Mouse (Mus musculus) liver, embryonic 15.5 days (tissue): ENCODE results near the gene Bach2. TPM values are rescaled to one million over a fixed set of nuclear protein-coding genes. Genes with fewer than 3 reads are reported as not detected.

Experiments used
- ATAC-seq: fragments of 200-750 bp; cut with Nextera tagmentation; 2 replicates; pipeline ENCODE4 v1.8.0; 2017; ENCODE audit warnings: moderate number of reproducible peaks, mild to moderate bottlenecking, moderate library complexity; ENCODE audit not compliant: insufficient read depth
- H3K27ac ChIP-seq: fragments of 300-500 bp; sonication (generic); replicated peaks from 2 replicates; pipeline ENCODE4 v1.5.1; 2015; ENCODE audit warnings: mild to moderate bottlenecking, inconsistent platforms
- H3K27me3 ChIP-seq: fragments of 300-500 bp; sonication (generic); 2 replicates; pipeline ENCODE4 v1.6.1; 2015; ENCODE audit warnings: mild to moderate bottlenecking, inconsistent platforms
- H3K36me3 ChIP-seq: fragments of 300-500 bp; sonication (generic); replicated peaks from 2 replicates; pipeline ENCODE4 v1.6.1; 2015; ENCODE audit warnings: moderate library complexity, mild to moderate bottlenecking, inconsistent platforms
- H3K4me1 ChIP-seq: fragments of 300-500 bp; sonication (generic); replicated peaks from 2 replicates; pipeline ENCODE4 v1.6.1; 2015; ENCODE audit warnings: inconsistent platforms
- H3K4me2 ChIP-seq: fragments of 300-500 bp; sonication (generic); 2 replicates; pipeline ENCODE4 v1.6.1; 2015; ENCODE audit warnings: moderate library complexity, mild to moderate bottlenecking, inconsistent platforms
- H3K4me3 ChIP-seq: fragments of 300-500 bp; sonication (generic); replicated peaks from 2 replicates; pipeline ENCODE4 v1.5.1; 2015; ENCODE audit warnings: mild to moderate bottlenecking, inconsistent platforms
- H3K9ac ChIP-seq: fragments of 300-500 bp; sonication (generic); 2 replicates; pipeline ENCODE4 v1.6.1; 2015; ENCODE audit warnings: moderate library complexity, mild to moderate bottlenecking, inconsistent platforms
- H3K9me3 ChIP-seq: fragments of 300-500 bp; sonication (generic); replicated peaks from 2 replicates; pipeline ENCODE4 v1.6.1; 2016; ENCODE audit warnings: inconsistent platforms
- WGBS: fragments of 180-500 bp; shearing (Covaris S2); methylation state at CpG from one replicate; pipeline ENCODE4 v1.1.7; 2015; ENCODE audit warnings: mixed read lengths; ENCODE audit not compliant: insufficient replicate concordance; 5-methylcytosine and 5-hydroxymethylcytosine counted together
- polyA plus RNA-seq: library from polyadenylated mRNA; unstranded; fragments of >200 nt; fragmentation: Nextera tagmentation; extraction: Ambion mirVana; gene quantifications from 2 replicates; pipeline ENCODE4 v1.2.1, GENCODE M21; 2015

The Bach2 gene
- polyA plus RNA-seq, 1 experiment from 2014 or later: 1.6 TPM

GRCm38 (mm10) chr4:32479801-32480700 lies 241.4 kb downstream of the Bach2 start:
- Histone ChIP-seq H3K4me2 (no peak overlapping the region), H3K4me1 (no peaks in the 10 kb centered on the region), H3K9ac (no peak overlapping the region), H3K9me3 (no peaks in the 10 kb centered on the region), H3K27ac (no peak overlapping the region), H3K36me3 (no peaks in the 10 kb centered on the region), H3K4me3 (no peak overlapping the region), H3K27me3 (no peaks in the 10 kb centered on the region)
- ATAC-seq: no peak
- WGBS: 57% methylated on average over 16 of the region's 16 CpGs

GRCm38 (mm10) chr4:32481366-32482055 lies 242.9 kb downstream of the Bach2 start:
- H3K27me3 ChIP-seq: no peaks in the 10 kb centered on the region
- H3K9ac ChIP-seq: no peak overlapping the region
- H3K36me3 ChIP-seq: no peaks in the 10 kb centered on the region
- H3K4me2 ChIP-seq: no peak overlapping the region
- H3K9me3 ChIP-seq: no peaks in the 10 kb centered on the region
- 41% methylated on average over 18 of the region's 18 CpGs for WGBS
- H3K4me1 ChIP-seq: no peaks in the 10 kb centered on the region
- no peak overlapping the region for H3K27ac ChIP-seq
- no peak overlapping the region for H3K4me3 ChIP-seq
- ATAC-seq: no peak

GRCm38 (mm10) chr4:32482138-32482537 lies 243.5 kb downstream of the Bach2 start:
- H3K4me1 ChIP-seq: no peaks in the 10 kb centered on the region
- no peak overlapping the region for H3K27ac ChIP-seq
- no peak overlapping the region for H3K4me3 ChIP-seq
- no peak for ATAC-seq
- no peaks in the 10 kb centered on the region for H3K27me3 ChIP-seq
- H3K9me3 ChIP-seq: no peaks in the 10 kb centered on the region
- no peak overlapping the region for H3K9ac ChIP-seq
- no peaks in the 10 kb centered on the region for H3K36me3 ChIP-seq
- WGBS: 73% methylated on average over 8 of the region's 8 CpGs
- no peak overlapping the region for H3K4me2 ChIP-seq

- no peaks in the 10 kb centered on the region for H3K4me1 ChIP-seq
- no peak for ATAC-seq
- no peak overlapping the region for H3K4me2 ChIP-seq
- H3K9me3 ChIP-seq: no peaks in the 10 kb centered on the region
- H3K36me3 ChIP-seq: no peaks in the 10 kb centered on the region
- H3K9ac ChIP-seq: no peak overlapping the region
- no peaks in the 10 kb centered on the region for H3K27me3 ChIP-seq
- H3K4me3 ChIP-seq: no peak overlapping the region
- H3K27ac ChIP-seq: no peak overlapping the region
- WGBS: 52% methylated on average over 8 of the region's 8 CpGs
Measured at GRCm38 (mm10) chr4:32482936-32483335, 244.3 kb downstream of the Bach2 start.

- H3K4me2 ChIP-seq: no peak overlapping the region
- no peaks in the 10 kb centered on the region for H3K4me1 ChIP-seq
- WGBS: 31% methylated on average over 5 of the region's 5 CpGs
- H3K4me3 ChIP-seq: no peak overlapping the region
- no peaks in the 10 kb centered on the region for H3K27me3 ChIP-seq
- H3K36me3 ChIP-seq: no peaks in the 10 kb centered on the region
- no peak overlapping the region for H3K9ac ChIP-seq
- no peaks in the 10 kb centered on the region for H3K9me3 ChIP-seq
- H3K27ac ChIP-seq: no peak overlapping the region
- no peak for ATAC-seq
Measured at GRCm38 (mm10) chr4:32485848-32486247, 247.2 kb downstream of the Bach2 start.

- Histone ChIP-seq H3K36me3 (no peaks in the 10 kb centered on the region), H3K27me3 (no peaks in the 10 kb centered on the region), H3K4me2 (no peak overlapping the region), H3K4me3 (no peak overlapping the region), H3K4me1 (no peaks in the 10 kb centered on the region), H3K9ac (no peak overlapping the region), H3K27ac (no peak overlapping the region), H3K9me3 (no peaks in the 10 kb centered on the region)
- no peak for ATAC-seq
- WGBS: 70% methylated on average over 17 of the region's 17 CpGs
Measured at GRCm38 (mm10) chr4:32486654-32487398, 248.2 kb downstream of the Bach2 start.

- no peaks in the 10 kb centered on the region for H3K4me1 ChIP-seq
- WGBS: 73% methylated on average over 1 of the region's 1 CpGs
- H3K27ac ChIP-seq: no peak overlapping the region
- H3K4me3 ChIP-seq: no peak overlapping the region
- H3K9me3 ChIP-seq: no peaks in the 10 kb centered on the region
- H3K36me3 ChIP-seq: no peaks in the 10 kb centered on the region
- H3K27me3 ChIP-seq: no peaks in the 10 kb centered on the region
- no peak for ATAC-seq
- no peak overlapping the region for H3K4me2 ChIP-seq
- no peak overlapping the region for H3K9ac ChIP-seq
Measured at GRCm38 (mm10) chr4:32489186-32489585, 250.6 kb downstream of the Bach2 start.

- H3K4me1 ChIP-seq: no peaks in the 10 kb centered on the region
- no peak for ATAC-seq
- no peaks in the 10 kb centered on the region for H3K9me3 ChIP-seq
- H3K9ac ChIP-seq: no peak overlapping the region
- no peak overlapping the region for H3K4me3 ChIP-seq
- no peak overlapping the region for H3K27ac ChIP-seq
- no peak overlapping the region for H3K4me2 ChIP-seq
- no peaks in the 10 kb centered on the region for H3K27me3 ChIP-seq
- no peaks in the 10 kb centered on the region for H3K36me3 ChIP-seq
- 70% methylated on average over 8 of the region's 8 CpGs for WGBS
Measured at GRCm38 (mm10) chr4:32491176-32491575, 252.6 kb downstream of the Bach2 start.

GRCm38 (mm10) chr4:32492834-32493233 lies 254.2 kb downstream of the Bach2 start:
- ATAC-seq: no peak
- no peaks in the 10 kb centered on the region for H3K9me3 ChIP-seq
- H3K4me1 ChIP-seq: no peaks in the 10 kb centered on the region
- H3K36me3 ChIP-seq: no peaks in the 10 kb centered on the region
- H3K4me3 ChIP-seq: no peak overlapping the region
- no peak overlapping the region for H3K9ac ChIP-seq
- no peak overlapping the region for H3K27ac ChIP-seq
- no peak overlapping the region for H3K4me2 ChIP-seq
- WGBS: 82% methylated on average over 7 of the region's 7 CpGs
- H3K27me3 ChIP-seq: no peaks in the 10 kb centered on the region

- no peak overlapping the region for H3K4me3 ChIP-seq
- ATAC-seq: no peak
- H3K9me3 ChIP-seq: no peaks in the 10 kb centered on the region
- no peaks in the 10 kb centered on the region for H3K36me3 ChIP-seq
- 58% methylated on average over 8 of the region's 8 CpGs for WGBS
- H3K4me1 ChIP-seq: no peaks in the 10 kb centered on the region
- no peaks in the 10 kb centered on the region for H3K27me3 ChIP-seq
- H3K4me2 ChIP-seq: no peak overlapping the region
- H3K9ac ChIP-seq: no peak overlapping the region
- H3K27ac ChIP-seq: no peak overlapping the region
Measured at GRCm38 (mm10) chr4:32501780-32502179, 263.2 kb downstream of the Bach2 start.

GRCm38 (mm10) chr4:32502181-32502580 lies 263.6 kb downstream of the Bach2 start:
- no peaks in the 10 kb centered on the region for H3K36me3 ChIP-seq
- H3K4me2 ChIP-seq: no peak overlapping the region
- no peaks in the 10 kb centered on the region for H3K27me3 ChIP-seq
- H3K4me3 ChIP-seq: no peak overlapping the region
- 67% methylated on average over 4 of the region's 4 CpGs for WGBS
- no peak for ATAC-seq
- H3K4me1 ChIP-seq: no peaks in the 10 kb centered on the region
- H3K9ac ChIP-seq: no peak overlapping the region
- H3K27ac ChIP-seq: no peak overlapping the region
- H3K9me3 ChIP-seq: no peaks in the 10 kb centered on the region
